Mouse (Mus musculus) left cerebral cortex, adult 11 months (tissue): ENCODE data around the gene Clasp1.

Experiments
- DNase-seq: peaks from one replicate; pipeline ENCODE4 v3.0.0; 2022; ENCODE audit warnings: low spot score

Clasp1 gene

GRCm38 (mm10) chr1:118450891-118451450 lies 62.1 kb downstream of the Clasp1 start:
- DNase-seq: no peak

DNA sequence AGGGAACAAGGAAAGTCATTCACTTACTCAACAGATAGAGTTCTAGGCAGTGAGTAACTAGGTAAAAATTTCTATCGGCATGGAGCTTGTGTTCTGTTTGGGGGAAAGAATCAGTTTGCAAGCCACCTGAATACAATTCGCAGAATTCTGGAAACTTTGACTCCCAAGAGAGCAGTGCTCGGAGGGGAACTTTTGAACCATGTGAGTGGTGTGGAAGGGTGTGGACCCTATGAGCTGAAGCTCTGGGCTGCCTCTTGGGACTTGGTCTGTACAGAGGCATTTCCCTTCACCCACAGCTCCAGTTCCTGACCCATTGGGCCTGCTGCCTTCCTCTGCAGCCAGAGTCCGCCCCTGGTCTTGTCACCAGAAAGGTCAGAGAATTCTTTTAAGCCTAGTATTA lies 64.7 kb downstream of the Clasp1 start:
- DNase-seq: no peak

- no peak for DNase-seq
These were observed 66.0 kb downstream of the Clasp1 start for GRCm38 (mm10) chr1:118454817-118455216.

GRCm38 (mm10) chr1:118457256-118457882 lies 68.5 kb downstream of the Clasp1 start:
- no peak for DNase-seq

DNA sequence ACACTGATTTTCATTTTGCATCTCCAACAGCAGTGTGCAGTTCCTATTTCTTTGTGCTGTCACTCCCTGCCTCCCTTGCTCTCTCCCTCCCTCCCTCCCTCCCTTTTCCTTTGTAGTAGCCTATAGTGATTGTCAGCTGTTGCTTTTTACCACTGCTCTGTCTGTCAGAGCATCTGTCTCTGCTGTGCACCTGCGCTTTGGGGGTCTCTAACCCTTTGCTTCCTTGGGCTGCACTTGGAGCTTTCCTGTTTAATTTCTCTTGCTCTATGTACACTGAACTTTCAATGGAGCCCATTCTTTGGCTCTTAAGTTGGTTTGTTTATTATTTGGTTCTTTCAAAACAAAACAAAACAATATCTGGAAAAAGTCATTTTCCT lies 69.0 kb downstream of the Clasp1 start:
- DNase-seq: no peak

- DNase-seq: no peak
These were observed 69.4 kb downstream of the Clasp1 start for GRCm38 (mm10) chr1:118458279-118458678.

DNA sequence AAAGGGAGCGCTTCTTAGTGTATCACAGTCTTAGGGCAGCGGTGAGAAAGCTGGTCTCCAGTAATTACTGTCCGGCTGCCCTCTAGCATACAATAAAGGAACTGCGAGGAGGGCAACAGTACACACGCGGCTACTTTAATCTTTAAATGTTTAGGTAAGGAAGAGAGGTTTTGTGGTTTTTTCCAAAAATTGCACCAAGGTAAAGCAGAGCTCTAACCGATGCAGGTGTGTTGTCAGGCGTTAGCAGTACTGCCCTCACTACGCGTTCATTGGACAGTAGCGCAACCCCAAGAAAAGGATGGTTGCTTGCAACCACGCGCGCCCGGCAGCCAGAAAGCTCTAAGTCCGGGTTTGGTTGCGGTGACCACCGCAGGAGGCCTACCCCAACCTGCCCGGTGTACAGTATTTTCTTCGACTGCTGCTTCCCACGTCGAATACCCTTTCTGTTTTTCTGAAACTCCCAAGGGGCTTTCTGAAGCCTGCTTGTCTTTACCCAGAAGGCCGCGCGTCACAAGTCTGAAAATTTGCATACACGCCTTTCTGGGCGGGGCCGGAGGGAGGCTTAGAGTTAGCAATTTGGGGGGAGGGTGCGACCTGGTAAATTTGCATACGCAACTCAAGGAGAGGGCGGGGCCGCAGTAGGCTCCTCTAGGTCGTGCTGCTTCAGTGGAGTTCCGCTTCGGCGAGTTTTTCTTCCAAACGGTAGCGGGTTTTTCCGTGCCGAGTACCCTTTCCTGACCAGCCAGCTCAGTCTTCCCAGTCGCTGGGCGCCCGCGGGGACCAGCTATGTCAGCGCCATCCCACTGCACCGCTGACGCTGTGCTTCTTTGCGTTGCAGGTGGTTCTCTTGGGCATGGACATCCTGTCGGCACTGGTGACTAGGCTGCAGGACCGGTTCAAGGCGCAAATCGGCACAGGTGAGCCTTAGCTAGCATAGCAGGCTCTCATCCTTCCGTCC lies 70.4 kb downstream of the Clasp1 start:
- DNase-seq: peak; percentile 85

- DNase-seq: no peak
These were observed 71.9 kb downstream of the Clasp1 start for GRCm38 (mm10) chr1:118460716-118461115.

- no peak for DNase-seq
These were observed 77.2 kb downstream of the Clasp1 start for GRCm38 (mm10) chr1:118466041-118466440.

GRCm38 (mm10) chr1:118472386-118472785 lies 83.5 kb downstream of the Clasp1 start:
- no peak for DNase-seq

- no peak for DNase-seq
These were observed 88.1 kb downstream of the Clasp1 start for GRCm38 (mm10) chr1:118476919-118477318.

DNA sequence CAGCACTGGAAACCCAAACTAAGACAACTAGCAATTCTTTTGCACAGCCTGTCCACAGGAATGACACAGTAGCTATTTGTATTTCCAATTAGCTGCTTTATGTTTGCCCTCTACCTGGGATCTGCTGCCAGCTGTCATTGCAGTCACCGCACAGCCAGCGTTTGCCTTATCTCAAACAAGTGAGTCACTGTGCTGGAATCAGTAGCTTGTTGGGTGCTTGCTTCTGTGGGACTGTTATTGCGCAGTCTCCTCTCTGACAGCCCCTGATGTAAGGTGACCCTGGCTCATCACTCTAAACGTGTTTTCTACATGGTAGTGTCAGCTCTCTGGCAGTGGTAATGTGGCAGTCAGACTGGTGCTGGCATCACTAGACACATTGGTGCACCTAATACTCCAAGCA lies 90.4 kb downstream of the Clasp1 start:
- no peak for DNase-seq

- no peak for DNase-seq
These were observed 91.9 kb downstream of the Clasp1 start for GRCm38 (mm10) chr1:118480484-118481364.

GRCm38 (mm10) chr1:118481365-118481702 lies 92.5 kb downstream of the Clasp1 start:
- peak; percentile 34 for DNase-seq

DNA sequence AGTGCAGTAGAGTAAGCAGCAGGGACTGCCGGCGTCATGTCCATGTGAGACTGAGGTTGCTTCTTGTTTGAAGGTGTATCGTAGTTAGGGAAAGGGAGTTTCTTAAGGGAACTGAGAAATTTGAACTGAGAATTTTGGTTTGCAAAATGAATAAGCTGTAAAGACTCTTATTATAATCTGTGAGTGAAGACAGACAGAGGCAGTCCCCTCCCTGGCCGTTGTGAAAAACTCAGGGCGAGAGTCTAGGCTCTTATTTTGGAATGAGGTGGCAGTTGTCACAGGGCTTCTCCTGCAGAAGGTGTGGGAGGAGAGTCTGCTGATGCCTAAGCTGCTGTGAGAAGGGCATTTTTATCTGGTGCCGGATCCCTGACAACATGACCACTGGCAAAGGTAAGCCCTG lies 92.8 kb downstream of the Clasp1 start:
- peak; percentile 42 for DNase-seq

DNA sequence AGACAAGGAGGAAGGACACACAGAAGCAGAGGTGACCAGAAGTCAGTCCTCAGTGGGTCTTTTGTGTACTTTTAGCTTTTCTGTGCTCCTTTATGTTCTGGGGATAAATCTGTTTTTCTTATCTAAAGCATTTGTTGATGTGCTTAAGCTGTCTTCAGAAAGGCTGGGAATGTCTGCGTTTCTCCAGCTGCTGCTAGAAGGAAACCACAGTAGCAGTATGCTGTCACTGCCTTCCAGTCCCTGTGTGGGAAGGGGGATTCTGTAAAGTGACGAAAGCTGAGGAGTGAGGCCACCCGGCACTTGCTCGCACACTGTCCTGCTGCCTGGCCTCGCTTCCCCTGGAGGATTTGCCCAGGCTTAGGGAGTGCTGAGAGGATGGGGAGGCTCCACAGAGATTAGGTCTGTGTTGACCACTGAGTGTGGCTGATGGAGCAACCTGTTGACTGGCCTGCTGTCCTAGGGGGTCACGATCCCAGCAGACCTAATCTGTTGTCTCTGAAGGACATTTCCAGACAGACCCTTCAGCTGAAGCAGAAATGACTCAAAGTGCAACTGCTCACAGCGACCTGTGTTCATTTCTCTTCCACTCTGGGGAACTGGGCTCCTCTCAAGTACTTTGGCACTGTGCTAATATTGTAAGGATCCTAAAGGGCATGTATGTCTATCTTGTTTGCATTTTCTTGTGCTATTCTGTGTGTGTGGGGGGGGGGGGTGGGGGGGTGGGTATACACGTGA lies 93.6 kb downstream of the Clasp1 start:
- no peak for DNase-seq

- no peak for DNase-seq
These were observed 94.7 kb downstream of the Clasp1 start for GRCm38 (mm10) chr1:118483504-118484096.

GRCm38 (mm10) chr1:118485572-118485971 lies 96.7 kb downstream of the Clasp1 start:
- no peak for DNase-seq

DNA sequence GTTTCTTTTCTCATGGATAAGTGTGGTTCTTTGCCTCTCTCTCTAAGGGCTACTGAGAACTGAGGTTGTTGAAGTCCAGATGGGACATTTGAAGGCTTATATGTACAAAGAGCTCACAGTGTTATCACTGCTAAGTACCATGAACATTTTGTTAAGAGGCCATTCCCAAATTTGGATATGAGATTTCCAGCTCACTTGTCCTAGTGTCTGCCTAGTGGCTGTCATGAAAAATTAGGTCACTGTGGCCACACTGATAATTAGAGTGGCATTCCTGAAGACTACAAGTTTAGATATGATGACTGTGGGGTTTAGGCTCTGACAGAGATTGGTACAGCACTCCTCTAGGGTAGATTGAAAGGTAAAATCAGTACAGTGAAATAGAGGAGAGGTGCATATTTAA lies 97.2 kb downstream of the Clasp1 start:
- no peak for DNase-seq

GRCm38 (mm10) chr1:118492811-118493210 lies 104.0 kb downstream of the Clasp1 start:
- DNase-seq: no peak

DNA sequence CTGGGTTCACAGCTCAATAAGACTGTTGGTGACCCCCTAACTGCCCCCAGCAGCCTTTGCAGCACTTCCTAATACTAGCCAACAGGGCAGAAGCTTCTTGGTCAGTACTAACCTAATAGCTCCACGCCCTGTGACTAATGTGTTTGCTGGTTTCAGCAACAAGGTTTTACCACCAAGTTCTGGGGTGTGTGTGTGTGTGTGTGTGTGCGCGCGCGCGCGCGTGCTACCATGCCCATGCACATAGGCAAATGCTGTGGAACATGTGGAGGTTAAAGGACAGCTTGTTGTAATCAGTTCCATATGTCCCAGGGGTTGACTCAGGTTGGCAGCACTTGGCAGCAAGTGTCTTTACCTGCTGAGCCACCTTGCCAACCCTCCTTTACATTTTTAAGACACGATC lies 105.7 kb downstream of the Clasp1 start:
- DNase-seq: no peak
